Mouse (Mus musculus): ENCODE measurements around the gene Lrrc20. TPM values are rescaled to one million over a fixed set of nuclear protein-coding genes. Genes with fewer than 3 reads are reported as not detected.
A peak's percentile ranks its signal among the peaks of the same experiment; 100 is the strongest.
"Not testable (repeated sequence)": the region's sequence is repeated elsewhere in the genome, so short reads cannot be mapped to it uniquely, and the experiment has no call there.

The Lrrc20 gene
- total RNA-seq, 1 experiment from 2014 or later, result 6.9 TPM

DNA sequence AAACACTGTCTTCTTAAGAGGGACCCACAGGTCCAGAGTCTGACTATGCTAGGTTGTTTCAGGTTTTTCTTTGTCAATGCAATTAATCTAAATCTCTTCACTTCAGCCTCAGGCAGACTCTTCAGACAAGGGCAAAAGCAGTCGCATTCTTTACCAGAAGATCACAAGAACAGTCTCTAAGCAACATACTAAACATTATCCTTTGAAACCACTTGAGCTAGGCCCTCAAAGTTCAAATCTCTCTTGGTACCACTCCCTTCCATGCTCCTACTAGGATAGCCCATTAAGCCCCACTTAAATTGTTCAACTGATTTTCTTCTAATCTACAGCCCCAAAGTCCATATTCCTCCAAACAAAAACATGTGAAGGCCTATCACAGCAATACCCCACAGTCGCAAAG lies 83.0 kb downstream of the Lrrc20 start:
- ATAC-seq (replicated peaks; ENCODE audit: low read depth, poor library complexity, severe bottlenecking), result no peak

DNA sequence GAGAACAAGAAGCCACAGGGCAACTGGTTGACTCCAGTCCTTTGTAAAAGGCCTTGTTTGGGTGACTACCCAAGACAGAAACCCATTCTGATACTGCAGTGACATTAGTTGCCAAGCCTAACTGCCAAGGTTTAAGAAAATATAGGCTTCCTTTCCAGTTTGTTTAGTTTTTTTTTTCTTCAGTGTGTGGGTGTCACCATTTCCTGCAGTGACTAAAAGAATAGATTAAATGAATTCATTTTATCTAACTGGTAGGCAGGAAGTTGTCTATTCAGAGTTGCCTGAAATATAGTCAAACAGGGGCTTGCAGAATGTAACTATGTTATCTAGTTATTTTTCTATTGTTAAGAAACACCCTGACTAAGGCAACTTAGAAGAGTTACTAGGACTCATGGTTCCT lies 83.9 kb downstream of the Lrrc20 start:
- ATAC-seq (replicated peaks; ENCODE audit: low read depth, poor library complexity, severe bottlenecking), result no peak

DNA sequence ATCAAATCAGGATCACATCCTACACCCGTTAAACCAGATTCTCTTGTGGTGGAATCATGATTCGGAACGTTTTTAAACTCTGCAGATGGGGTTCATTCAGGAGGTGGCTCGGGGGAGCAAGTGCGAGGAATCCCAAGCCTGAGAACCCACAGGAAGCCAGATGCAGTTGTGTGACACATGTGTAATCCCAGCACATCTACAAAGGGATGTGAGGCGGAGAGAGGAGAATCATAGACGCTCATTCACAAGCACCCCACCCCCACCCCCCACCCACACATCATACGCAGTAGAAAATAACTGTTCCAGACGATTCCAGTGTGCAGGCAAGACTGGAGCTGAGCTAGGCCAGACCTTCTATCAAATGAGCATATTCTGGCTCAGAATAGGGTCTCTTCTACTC lies 87.9 kb downstream of the Lrrc20 start:
- ATAC-seq (replicated peaks; ENCODE audit: low read depth, poor library complexity, severe bottlenecking), result no peak

DNA sequence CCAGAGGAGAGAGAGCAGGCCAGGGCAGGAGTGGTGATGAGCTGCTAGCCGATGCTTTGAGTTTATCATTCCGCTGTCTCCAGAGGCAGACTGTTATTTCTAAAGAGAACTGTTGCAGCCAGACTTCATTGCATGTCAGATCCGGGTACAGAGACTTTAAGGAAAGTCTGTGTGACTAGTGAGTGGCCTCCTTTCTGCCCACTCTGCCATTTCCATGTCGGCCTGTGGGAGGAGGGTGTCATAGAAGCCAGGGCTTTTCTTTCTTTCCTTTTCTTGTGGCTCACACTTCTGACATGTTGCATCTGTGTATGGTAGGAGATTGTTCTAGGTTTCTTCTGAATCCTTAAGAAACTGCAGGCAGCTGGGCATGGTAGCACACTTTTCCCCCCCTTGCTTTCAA lies 88.8 kb downstream of the Lrrc20 start:
- no peak for ATAC-seq (replicated peaks; ENCODE audit: low read depth, poor library complexity, severe bottlenecking)

DNA sequence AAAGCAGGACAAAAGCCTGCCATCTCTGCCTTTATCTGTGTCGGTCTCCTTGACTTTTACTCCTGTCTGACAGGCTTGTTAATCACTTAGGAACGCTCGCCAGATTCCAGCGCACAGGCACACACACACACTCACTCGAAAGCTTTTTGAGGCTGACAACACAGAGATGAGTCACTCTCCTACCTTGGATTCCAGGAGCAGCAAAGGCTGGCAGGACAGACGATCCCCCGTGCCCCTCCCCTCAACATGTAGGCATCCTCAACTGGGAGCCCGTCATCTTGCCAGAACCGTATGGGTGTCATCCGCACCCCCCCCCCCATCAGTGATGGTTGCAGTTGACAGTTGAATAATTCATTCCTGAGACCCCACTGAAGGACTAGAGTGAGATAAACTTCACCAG lies 94.6 kb downstream of the Lrrc20 start:
- no peak for ATAC-seq (replicated peaks; ENCODE audit: low read depth, poor library complexity, severe bottlenecking)

DNA sequence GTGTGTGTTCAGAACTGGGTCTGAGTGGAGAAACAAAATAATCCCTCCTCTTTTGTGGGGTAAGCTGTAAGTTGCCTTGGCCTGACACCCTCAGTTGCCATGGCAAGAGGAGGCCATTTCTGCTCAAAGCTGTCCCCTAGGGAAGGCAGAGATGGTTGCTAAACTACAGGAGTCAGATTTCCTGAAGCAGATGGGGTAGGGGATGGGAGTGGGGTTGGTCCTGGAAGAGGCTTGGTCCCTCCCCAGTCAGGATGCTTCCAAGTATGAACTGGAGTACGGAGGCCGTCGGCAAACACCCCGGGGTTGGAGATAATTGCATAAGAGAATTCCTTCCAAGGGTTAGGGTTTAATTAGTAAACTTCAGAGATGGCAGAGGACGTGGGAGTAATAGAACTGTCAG lies 96.5 kb downstream of the Lrrc20 start:
- no peak for ATAC-seq (replicated peaks; ENCODE audit: low read depth, poor library complexity, severe bottlenecking)

DNA sequence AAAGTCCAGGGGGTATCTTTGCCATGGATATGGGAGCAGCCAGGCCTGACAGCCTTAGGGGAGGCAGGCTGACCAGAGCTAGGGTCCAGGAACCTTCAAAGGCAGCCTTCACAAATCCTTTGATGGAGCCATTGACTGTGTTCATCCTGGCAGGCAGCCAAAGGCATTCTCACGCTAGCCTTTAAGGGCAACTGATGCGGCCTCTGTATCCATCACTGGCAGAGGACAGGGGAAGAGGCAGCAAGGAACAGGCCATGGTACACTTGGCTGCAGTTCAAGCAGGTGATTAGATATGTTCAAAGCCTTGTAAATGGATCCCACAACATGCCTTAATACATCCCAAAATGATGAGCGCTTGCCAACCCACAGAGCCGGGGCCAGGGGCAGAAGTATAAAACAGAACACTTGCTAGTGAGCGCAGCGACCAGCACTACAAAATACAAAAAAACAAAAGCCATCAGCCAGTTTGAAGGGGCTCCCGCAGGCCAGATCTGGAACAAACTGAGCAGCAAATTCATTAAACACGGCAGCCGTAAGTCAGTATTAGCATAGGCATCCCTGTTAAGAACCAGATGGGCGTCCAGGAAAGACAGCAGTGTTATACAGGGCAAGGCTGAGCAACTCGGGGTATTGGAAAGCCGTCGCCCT lies 100.6 kb downstream of the Lrrc20 start:
- ATAC-seq (replicated peaks; ENCODE audit: low read depth, poor library complexity, severe bottlenecking), result no peak

DNA sequence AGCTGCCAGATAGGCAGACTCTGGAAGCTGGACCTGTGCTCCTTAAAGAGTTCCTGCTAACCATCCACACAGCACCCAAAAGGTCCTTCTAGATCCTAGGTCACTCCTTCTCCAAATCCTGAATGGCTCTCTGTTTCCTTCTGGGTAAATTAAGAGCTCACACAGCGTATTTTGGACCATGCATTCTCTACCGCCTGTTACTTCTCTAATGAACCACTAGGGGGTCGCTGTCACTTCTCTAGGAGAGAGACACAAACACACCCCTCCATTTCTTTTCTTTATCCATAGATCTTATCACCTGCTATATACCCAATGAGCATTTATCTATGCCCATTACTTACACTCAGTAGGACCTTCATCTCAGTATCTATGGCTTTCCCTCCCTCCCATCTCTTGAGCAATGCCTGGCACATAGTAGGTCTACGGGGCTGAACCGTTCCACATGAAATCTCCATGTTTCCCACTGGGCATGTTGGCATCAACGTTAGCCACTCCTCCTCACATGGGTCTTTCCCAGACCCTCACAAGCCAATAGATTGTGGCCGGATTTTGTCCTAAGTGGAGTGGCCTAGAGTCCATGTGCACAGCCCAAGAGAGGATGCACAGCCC lies 111.7 kb downstream of the Lrrc20 start:
- no peak for ATAC-seq (replicated peaks; ENCODE audit: low read depth, poor library complexity, severe bottlenecking)

DNA sequence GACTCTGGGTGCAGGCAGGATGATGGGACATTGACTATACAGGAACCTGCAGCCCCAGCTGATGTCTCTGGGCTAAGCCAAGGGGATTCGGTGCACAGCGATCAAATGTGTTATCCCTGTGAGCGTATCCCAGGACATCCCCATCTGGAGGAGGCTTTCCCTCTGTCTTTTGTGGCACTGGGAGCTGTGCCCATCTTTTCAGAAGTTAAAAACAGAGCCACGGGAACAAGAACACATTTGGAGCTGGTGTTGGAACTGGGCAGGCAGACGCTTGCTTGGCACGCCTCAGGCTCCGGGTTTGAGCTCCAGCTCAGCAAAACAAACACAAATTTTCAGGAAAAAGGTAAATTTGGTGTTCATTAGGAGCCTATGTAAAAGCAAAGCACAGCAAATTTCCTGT lies 122.4 kb downstream of the Lrrc20 start:
- ATAC-seq (replicated peaks; ENCODE audit: low read depth, poor library complexity, severe bottlenecking), result no peak

DNA sequence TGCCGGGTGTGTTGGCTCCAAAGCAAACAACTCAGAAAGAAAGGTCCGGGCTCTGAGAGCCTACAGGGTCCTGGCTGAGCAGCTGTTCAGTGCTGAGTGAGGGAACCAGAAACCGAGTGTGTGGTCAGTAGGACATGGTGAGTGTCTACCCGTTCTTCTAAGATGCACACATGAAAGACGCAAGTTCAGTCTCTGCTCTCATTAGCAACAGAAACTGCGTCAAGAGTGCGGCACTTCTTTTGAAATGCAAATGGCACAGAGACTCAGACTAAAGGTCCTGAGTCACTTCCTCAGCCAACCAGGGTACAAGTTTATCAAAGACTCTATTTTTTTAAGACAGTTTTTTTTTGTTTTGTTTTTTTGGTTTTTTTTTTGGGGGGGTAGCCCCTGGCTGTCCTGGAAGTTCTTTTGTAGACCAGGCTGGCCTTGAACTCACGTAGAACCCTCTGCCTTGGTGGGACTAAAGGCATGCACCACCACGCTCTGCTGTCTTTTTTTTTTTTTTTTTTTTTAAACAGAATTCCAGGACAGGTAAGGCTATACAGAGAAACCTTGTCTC lies 124.0 kb downstream of the Lrrc20 start:
- no peak for ATAC-seq (replicated peaks; ENCODE audit: low read depth, poor library complexity, severe bottlenecking)

DNA sequence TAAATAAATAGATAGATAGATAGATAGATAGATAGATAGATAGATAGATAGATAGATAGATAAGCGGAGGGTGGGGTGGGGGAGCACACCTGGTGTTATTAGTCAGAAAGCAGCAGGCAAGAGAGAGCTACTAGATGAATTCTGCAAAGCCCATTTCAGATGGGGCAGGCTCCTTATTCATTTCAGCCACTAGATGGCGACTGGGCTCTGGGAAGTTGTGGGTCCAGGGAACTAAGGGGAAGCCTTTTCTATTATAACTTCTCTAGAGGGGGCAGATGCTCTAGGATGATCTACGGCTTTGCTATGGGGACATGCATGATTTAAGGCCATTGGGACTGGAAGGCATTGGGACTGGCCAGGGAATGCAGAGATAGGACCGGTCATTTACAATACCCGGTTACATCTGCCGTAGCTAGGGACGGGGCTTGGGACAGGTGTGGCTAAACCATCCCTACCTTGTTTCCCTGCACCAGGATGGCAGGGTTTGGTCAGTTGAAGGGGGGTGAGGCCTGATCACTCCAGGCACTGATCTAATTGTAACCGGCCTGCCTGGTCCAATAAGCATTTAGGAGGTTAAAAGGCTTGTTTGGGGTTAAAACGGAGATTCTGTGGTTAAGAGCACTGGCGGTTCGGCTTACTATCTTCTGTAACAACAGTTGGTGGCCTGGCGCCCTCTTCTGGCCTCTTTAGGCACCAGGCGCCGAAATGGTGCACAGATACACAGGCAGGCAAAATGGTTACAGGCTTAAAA lies 126.9 kb downstream of the Lrrc20 start:
- ATAC-seq (replicated peaks; ENCODE audit: low read depth, poor library complexity, severe bottlenecking), result peak; percentile 78

DNA sequence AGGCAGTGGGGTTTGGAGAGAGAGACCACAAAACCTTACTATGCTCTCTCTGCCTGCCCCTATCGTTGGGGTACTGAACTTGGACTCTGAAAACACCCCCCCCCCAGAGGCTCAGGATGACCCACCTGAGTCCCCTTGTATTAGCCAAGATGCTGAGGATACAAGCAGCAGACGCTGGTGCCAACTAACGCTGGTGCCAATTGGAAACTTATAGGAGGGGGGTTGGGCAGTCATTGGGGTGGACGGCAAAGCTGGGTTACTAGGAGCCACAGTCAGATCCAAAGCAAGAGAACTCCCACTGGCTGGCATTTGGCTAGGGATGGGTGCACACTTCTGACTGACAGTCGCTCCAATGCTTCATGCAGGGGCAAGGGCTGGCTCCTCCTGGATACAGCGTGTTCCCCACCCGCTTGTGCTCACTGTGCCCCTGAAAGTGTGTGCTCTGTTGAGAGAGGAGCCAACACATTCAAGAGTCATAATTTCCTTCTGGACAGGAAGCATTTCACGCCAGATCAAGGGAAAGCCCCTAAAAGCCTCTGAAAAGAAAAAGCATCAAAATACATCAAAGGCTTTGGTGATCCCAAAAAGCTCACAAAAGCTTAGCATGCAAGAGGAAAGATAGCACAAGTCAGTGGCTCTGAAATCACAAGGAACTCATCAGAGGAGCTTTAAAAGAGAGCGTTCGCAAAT lies 128.9 kb downstream of the Lrrc20 start:
- ATAC-seq (replicated peaks; ENCODE audit: low read depth, poor library complexity, severe bottlenecking), result no peak

DNA sequence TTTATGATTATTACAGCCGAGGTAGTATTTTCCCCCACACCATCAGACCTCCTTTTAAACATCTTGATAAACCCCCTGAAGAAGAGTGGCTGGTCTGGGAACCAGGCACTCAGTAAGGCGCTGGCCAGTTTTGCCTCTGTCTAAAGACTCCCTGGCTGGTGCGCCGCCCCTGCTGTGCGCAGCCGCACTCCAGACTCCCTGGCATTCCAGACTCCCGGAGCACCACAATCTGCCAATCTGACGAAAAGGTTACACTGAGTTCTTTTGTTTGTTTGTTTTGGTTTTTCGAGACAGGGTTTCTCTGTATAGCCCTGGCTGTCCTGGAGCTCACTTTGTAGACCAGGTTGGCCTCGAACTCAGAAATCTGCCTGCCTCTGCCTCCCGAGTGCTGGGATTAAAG lies 129.8 kb downstream of the Lrrc20 start:
- ATAC-seq (replicated peaks; ENCODE audit: low read depth, poor library complexity, severe bottlenecking), result not testable (repeated sequence)

DNA sequence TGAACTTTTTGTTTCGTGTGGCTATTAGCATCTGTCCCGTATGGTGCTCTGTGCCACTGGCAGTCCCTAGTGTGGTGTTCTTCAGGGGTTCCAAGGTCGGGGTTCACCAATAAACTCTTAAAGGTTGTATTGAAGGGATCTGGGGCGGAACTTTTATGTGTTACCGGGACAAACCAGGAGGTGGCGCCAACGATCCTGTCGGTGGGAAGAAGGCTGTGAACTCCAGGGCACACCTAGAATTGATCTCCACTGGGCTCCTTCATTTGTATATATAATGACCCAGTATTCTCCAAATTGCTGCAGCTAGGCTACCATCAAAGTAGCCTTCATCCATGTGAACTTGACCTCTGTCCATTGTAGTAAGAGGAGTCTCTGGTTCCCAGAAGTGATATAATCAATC lies 130.2 kb downstream of the Lrrc20 start:
- ATAC-seq (replicated peaks; ENCODE audit: low read depth, poor library complexity, severe bottlenecking), result peak; percentile 75

DNA sequence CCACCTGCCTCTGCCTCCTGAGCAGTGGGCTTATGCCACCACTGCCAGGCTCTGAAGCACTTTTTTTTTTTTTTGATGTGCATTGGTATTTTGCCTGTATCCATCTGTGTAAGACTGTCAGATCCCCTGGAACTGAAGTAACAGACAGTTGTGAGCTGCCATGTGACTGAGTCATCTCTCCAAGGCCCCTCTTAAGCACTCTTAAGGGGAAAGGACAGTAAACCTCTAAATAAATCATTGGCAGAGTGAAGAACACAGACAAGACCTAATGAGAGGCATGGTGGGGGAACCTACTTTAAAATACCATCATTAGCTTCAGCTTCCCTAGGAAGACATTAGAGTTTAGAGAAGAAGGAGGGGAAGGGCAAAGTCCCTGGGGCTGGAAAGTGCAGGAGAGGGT lies 132.6 kb downstream of the Lrrc20 start:
- ATAC-seq (replicated peaks; ENCODE audit: low read depth, poor library complexity, severe bottlenecking), result no peak

DNA sequence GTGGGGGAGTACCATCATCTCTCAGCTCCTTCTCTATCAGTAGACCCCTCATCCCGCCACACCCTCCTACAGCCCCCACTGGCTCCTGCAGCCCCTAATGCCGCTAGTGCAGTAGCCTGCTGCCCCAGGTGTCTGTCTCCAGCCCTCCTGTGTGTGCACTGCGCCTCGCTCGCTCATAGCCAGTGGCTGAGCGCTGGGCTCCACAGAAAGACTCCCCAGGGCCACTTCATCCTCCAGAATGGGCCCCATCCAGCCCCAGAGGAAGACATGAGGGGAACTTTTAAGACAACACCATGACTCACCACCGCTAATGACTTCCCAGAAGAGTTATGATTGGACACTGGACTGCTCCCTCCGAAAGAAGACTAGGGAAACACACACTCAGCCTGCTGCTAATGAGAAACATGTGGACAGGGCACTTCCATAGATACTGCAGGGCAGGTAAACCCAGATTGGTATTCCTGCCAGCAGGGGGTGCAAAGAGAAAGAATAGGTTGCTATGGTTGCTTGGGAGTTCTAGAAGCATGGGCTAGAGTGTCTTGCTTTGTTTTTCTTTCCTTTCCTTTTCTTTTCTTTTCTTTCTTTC lies 135.1 kb downstream of the Lrrc20 start:
- peak; percentile 45; the same call in 1 of the 2 replicates for ATAC-seq (replicated peaks; ENCODE audit: low read depth, poor library complexity, severe bottlenecking)

DNA sequence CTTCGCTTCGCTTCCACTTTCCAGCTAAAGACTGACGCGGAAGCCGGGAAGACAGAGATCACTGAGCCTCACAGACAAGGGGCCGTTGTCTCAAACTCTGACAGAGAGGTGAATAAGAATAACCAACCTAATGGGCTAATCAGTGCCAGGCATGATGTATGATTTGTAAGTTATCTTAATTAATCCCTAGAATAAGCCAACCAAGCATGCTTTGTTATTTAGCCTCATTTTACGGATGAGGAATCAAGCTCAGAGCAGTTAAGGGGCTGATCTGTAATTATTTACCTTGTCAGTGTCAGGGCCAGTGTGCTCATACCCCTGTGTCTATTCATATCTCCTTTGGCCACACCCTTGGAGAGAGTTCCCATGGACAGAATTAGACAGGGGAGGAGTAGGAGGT lies 138.7 kb downstream of the Lrrc20 start:
- ATAC-seq (replicated peaks; ENCODE audit: low read depth, poor library complexity, severe bottlenecking), result no peak

DNA sequence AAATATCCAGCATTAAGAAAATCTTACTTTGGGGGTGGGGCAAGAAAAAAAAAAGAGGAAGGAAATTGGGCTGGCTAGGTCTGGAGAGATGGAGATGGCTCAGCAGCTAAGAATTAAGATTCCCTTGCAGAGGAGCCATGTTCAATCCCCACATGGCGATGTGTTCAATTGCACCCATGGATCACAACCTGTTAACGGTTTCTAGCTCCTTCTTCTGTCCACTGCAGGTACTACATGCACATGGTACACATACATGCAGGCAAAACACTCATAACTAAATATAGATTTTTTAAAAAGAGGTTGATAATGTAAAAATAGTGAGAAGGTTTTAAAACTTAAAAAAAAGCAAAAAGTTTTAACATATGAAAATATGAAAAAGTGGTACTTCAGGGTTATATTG lies 142.9 kb downstream of the Lrrc20 start:
- no peak for ATAC-seq (replicated peaks; ENCODE audit: low read depth, poor library complexity, severe bottlenecking)

DNA sequence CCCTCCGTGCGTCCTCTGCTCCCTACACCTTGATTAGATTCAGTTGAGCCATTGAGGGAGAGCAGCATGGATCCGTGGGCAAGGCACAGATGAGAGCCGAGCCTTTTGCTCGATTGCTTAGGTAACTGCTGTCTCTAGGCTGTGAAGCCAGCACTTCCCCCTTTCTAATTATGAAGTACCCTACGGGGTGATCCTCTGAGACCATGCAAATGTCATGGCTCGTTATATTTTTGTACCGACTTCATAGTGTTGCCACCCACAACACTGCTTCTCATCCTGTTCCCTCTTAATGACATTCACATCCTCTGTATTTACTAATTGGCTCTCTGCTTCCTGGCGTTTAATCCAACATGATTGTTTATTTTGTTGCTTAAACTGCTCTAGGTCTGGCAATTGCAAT lies 146.1 kb downstream of the Lrrc20 start:
- ATAC-seq (replicated peaks; ENCODE audit: low read depth, poor library complexity, severe bottlenecking), result no peak

DNA sequence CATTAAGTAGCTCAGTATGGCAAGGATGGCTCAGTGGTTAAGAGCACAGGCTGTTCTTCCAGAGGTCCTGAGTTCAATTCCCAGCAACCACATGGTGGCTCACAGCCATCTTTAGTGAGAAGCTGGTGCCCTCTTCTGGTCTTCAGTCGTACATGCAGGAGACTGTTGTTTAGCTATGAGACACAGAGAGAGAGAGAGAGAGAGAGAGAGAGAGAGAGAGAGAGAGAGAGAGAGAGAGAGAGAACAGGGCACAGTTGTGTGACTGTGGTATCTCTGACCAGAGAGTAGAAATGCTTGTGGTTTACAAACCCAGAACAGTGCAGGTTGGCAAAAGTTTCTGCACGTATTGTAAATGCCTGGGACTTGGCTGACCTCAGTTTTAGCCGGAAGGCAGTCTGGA lies 148.3 kb downstream of the Lrrc20 start:
- ATAC-seq (replicated peaks; ENCODE audit: low read depth, poor library complexity, severe bottlenecking), result not testable (repeated sequence)

Measured in common myeloid progenitor, adult 5-6 weeks (primary cell).